Mouse (Mus musculus) MEL (cell line): ENCODE data around the gene Pcgf1. TPM values are rescaled to one million over a fixed set of nuclear protein-coding genes. Genes with fewer than 3 reads are reported as not detected.

Source experiments
- DNase-seq: peaks from one replicate; pipeline ENCODE4 v3.0.0; 2011; ENCODE audit warnings: low read depth, low spot score
- H3K27ac ChIP-seq: 2 replicates; pipeline ENCODE4 v1.5.1; 2012; ENCODE audit warnings: low read depth, mild to moderate bottlenecking, control low read depth, low read length, moderate library complexity; ENCODE audit not compliant: control insufficient read depth
- H3K27me3 ChIP-seq, 2 experiments: fragments of 150-350 bp in 1 of 2; sonication (generic) in 1 of 2; 2 replicates each; pipeline ENCODE4 v1.6.1; 2012; ENCODE audit warnings: low read length in 2 of 2, mild to moderate bottlenecking in 2 of 2, improper control_type of control experiment in 1 of 2, moderate library complexity in 1 of 2; ENCODE audit not compliant: insufficient read depth in 2 of 2, control insufficient read depth in 1 of 2
- H3K36me3 ChIP-seq, 2 experiments: 2 replicates each; pipeline ENCODE4 v1.6.1; 2012 to 2014; ENCODE audit warnings: low read length in 2 of 2, improper control_type of control experiment in 1 of 2, inconsistent platforms in 1 of 2, mild to moderate bottlenecking in 1 of 2; ENCODE audit not compliant: insufficient read depth in 2 of 2, control insufficient read depth in 1 of 2
- H3K4me1 ChIP-seq, 2 experiments: fragments of 150-350 bp in 1 of 2; sonication (generic) in 1 of 2; 2 replicates each; pipeline ENCODE4 v1.6.1; 2012; ENCODE audit warnings: low read length in 2 of 2, improper control_type of control experiment in 1 of 2, mild to moderate bottlenecking in 1 of 2; ENCODE audit not compliant: insufficient read depth in 2 of 2, control insufficient read depth in 1 of 2
- H3K4me3 ChIP-seq, 2 experiments: fragments of 150-350 bp in 1 of 2; sonication (generic) in 1 of 2; 2 replicates each; pipeline ENCODE4 v1.5.1; 2012; ENCODE audit warnings: low read depth in 2 of 2, low read length in 2 of 2, mild to moderate bottlenecking in 2 of 2, moderate library complexity in 2 of 2, control low read depth in 1 of 2, improper control_type of control experiment in 1 of 2; ENCODE audit not compliant: control insufficient read depth in 1 of 2, insufficient read depth in 1 of 2
- H3K79me2 ChIP-seq: 2 replicates; pipeline ENCODE4 v1.6.1; 2012; ENCODE audit warnings: mild to moderate bottlenecking, low read length, moderate library complexity; ENCODE audit not compliant: control insufficient read depth, poor library complexity, insufficient read depth
- H3K9ac ChIP-seq: 2 replicates; pipeline ENCODE4 v1.6.1; 2012; ENCODE audit warnings: low read depth, mild to moderate bottlenecking, control low read depth, low read length, moderate library complexity; ENCODE audit not compliant: control insufficient read depth, poor library complexity, severe bottlenecking
- H3K9me3 ChIP-seq: fragments of 150-350 bp; sonication (generic); replicated peaks from 2 replicates; pipeline ENCODE4 v1.6.1; 2012; ENCODE audit warnings: mild to moderate bottlenecking, low read length, improper control_type of control experiment, moderate library complexity; ENCODE audit not compliant: insufficient read depth
- CHD1 ChIP-seq: IDR thresholded peaks from 2 replicates; pipeline ENCODE4 v1.6.1; 2012; ENCODE audit warnings: low read depth, mild to moderate bottlenecking, inconsistent platforms, low read length, improper control_type of control experiment
- CHD2 ChIP-seq: IDR thresholded peaks from 2 replicates; pipeline ENCODE4 v1.6.1; 2011; ENCODE audit warnings: low read length, improper control_type of control experiment
- E2F4 ChIP-seq: IDR thresholded peaks from 2 replicates; pipeline ENCODE4 v1.6.1; 2011; ENCODE audit warnings: low read depth, low read length, improper control_type of control experiment, borderline replicate concordance
- ETS1 ChIP-seq: IDR thresholded peaks from 2 replicates; pipeline ENCODE4 v1.6.1; 2012; ENCODE audit warnings: low read depth, mild to moderate bottlenecking, inconsistent platforms, low read length, improper control_type of control experiment, moderate library complexity
- MAFK ChIP-seq: IDR thresholded peaks from 2 replicates; pipeline ENCODE4 v1.6.1; 2011; ENCODE audit warnings: low read depth, mild to moderate bottlenecking, low read length, improper control_type of control experiment, borderline replicate concordance
- MAX ChIP-seq: IDR thresholded peaks from 2 replicates; pipeline ENCODE4 v1.6.1; 2011; ENCODE audit warnings: low read length, improper control_type of control experiment
- MXI1 ChIP-seq: IDR thresholded peaks from 2 replicates; pipeline ENCODE4 v1.6.1; 2011; ENCODE audit warnings: mild to moderate bottlenecking, low read depth, low read length, improper control_type of control experiment
- MYB ChIP-seq: IDR thresholded peaks from 2 replicates; pipeline ENCODE4 v1.6.1; 2011; ENCODE audit warnings: mild to moderate bottlenecking, low read depth, low read length, improper control_type of control experiment
- NRF1 ChIP-seq: IDR thresholded peaks from 2 replicates; pipeline ENCODE4 v1.6.1; 2014; ENCODE audit warnings: low read depth, mild to moderate bottlenecking, inconsistent platforms, low read length, improper control_type of control experiment, moderate library complexity; ENCODE audit not compliant: poor library complexity, insufficient read depth, severe bottlenecking
- POLR2A ChIP-seq, 2 experiments: IDR thresholded peaks; 2 replicates each; pipeline ENCODE4 v1.6.1; 2011 to 2012; ENCODE audit warnings: low read length in 2 of 2, mild to moderate bottlenecking in 2 of 2, control low read depth in 1 of 2, improper control_type of control experiment in 1 of 2, low read depth in 1 of 2, moderate library complexity in 1 of 2; ENCODE audit not compliant: control insufficient read depth in 1 of 2, insufficient read depth in 1 of 2, poor library complexity in 1 of 2
- POLR2AphosphoS5 ChIP-seq: IDR thresholded peaks from 2 replicates; pipeline ENCODE4 v1.6.1; 2012; ENCODE audit warnings: low read depth, borderline replicate concordance, mild to moderate bottlenecking, inconsistent platforms, low read length, moderate library complexity, mixed read lengths
- SIN3A ChIP-seq: IDR thresholded peaks from 2 replicates; pipeline ENCODE4 v1.6.1; 2012; ENCODE audit warnings: low read length, improper control_type of control experiment, inconsistent platforms
- SMC3 ChIP-seq: IDR thresholded peaks from 2 replicates; pipeline ENCODE4 v1.6.1; 2011; ENCODE audit warnings: low read depth, low read length, improper control_type of control experiment
- TCF12 ChIP-seq: IDR thresholded peaks from 2 replicates; pipeline ENCODE4 v1.6.1; 2014; ENCODE audit warnings: low read depth, mild to moderate bottlenecking, inconsistent platforms, low read length, improper control_type of control experiment, moderate library complexity
- USF1 ChIP-seq: IDR thresholded peaks from 2 replicates; pipeline ENCODE4 v1.6.1; 2014; ENCODE audit warnings: low read depth, mild to moderate bottlenecking, inconsistent platforms, low read length, improper control_type of control experiment, moderate library complexity
- USF2 ChIP-seq, 2 experiments: IDR thresholded peaks; 2 replicates each; pipeline ENCODE4 v1.6.1; 2011 to 2012; ENCODE audit warnings: improper control_type of control experiment in 2 of 2, low read length in 2 of 2, borderline replicate concordance in 1 of 2, inconsistent platforms in 1 of 2, low read depth in 1 of 2, mild to moderate bottlenecking in 1 of 2; ENCODE audit not compliant: insufficient read depth in 1 of 2
- ZKSCAN1 ChIP-seq: IDR thresholded peaks from 2 replicates; pipeline ENCODE4 v1.6.1; 2012; ENCODE audit warnings: low read depth, mild to moderate bottlenecking, inconsistent platforms, low read length, improper control_type of control experiment, moderate library complexity
- polyA plus RNA-seq, 2 experiments: library from polyadenylated mRNA; stranded (reverse) in 1 of 2; unstranded in 1 of 2; fragments of >175 nt in 1 of 2; fragments of >200 nt in 1 of 2; gene quantifications; 2 replicates each; pipeline versions ENCODE4 v1.2.1 to v1.2.4; 2012; ENCODE audit warnings: low replicate concordance in 2 of 2, low read depth in 1 of 2; ENCODE audit not compliant: insufficient read length in 2 of 2, insufficient read depth in 1 of 2, missing spikeins in 1 of 2
- total RNA-seq: library from RNA; depleted of rRNA; stranded (reverse); fragments of 300-350 nt; gene quantifications from 2 replicates; pipeline ENCODE4 v1.2.3, GENCODE M21; 2012

The Pcgf1 gene
- total and polyA plus RNA-seq, 3 experiments = 18.2 to 25.2 TPM; not detected in 1

DNA sequence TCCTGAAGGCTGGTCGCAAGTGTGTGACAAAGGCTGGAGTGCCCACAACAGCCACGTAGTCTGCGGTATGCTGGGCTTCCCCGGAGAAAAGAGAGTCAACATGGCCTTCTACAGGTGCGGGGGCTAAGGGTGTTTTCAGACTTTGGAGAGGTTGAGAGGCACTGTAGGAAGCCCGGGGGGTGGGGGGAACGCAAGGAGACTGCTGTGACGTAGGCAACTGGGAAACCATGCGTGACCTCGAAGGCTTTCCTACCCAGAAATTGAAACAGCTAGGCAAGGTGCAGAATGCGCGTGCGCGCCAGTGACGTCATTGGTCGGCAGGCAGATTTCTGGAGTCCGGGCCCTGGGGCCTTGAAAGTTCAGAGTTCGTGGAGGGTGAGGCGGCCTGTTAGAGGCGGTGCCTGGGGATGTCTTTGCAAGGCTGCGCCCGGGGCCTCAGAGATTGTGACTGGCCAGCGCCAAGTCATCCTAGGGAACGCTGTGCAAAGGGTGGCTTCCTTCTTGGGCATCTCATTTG, 39.1 kb upstream of the Pcgf1 start:
- no peaks in the 10 kb centered on the region; a peak in 1 of 4 replicates for H3K27me3 ChIP-seq
- DNase-seq = peak; percentile 77
- H3K27ac ChIP-seq = no peak overlapping the region; the same call in 1 of the 2 replicates
- H3K4me3 ChIP-seq = peak overlapping the region; percentile 34 to 42
- H3K9me3 ChIP-seq = no peaks in the 10 kb centered on the region
- H3K4me1 ChIP-seq = peaks cover 0 to 4% of the 10 kb centered on the region in 2 experiments; a peak in 2 of 4 replicates
- H3K79me2 ChIP-seq = no peaks in the 10 kb centered on the region
- H3K9ac ChIP-seq = peak overlapping the region; percentile 35
- H3K36me3 ChIP-seq = no peaks in the 10 kb centered on the region
- TF ChIP-seq CHD1 = no peak
- TF ChIP-seq POLR2A (IDR thresholded peaks at IDR 0.05; ENCODE audit: control insufficient read depth in 1 of 2, insufficient read depth in 1 of 2, low read depth in 1 of 2, low read length in 2 of 2, poor library complexity in 1 of 2) = peak in 1 of 2 experiments; percentile 17; a peak in 1 of 4 replicates
- 0 out of 2 replicates have a peak, but pooled peaks have one; percentile 2 for TF ChIP-seq SIN3A
- TF ChIP-seq TCF12 = no peak
- peak; percentile 65 for TF ChIP-seq CHD2
- TF ChIP-seq MAX = peak; percentile 53; the same call in 1 of the 2 replicates
- TF ChIP-seq NRF1 = peak; percentile 75
- no peak for TF ChIP-seq USF1

DNA sequence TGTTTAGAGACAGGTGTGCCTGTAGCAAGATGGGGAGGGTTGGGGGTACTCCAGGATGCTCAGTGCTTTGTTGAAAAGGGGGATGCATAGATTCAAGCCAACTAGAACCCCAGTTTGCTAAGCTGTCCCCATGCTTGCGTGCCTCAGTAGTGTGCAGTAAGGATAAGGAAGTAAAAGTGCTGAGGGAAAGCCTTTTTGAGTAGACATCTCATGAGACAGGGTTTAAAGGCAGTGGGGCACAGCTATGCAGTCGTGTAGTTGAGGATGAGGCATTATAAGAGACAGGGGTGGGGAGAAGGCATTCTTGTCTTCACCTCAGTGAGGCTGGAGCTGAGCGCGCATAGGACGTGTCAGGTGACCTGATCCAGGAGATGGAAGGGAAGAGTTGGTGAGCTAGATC, 37.1 kb upstream of the Pcgf1 start:
- no peak overlapping the region for H3K9ac ChIP-seq
- no peak overlapping the region for H3K4me3 ChIP-seq
- TF ChIP-seq POLR2AphosphoS5 (no peak), ZKSCAN1 (no peak), USF1 (no peak), USF2 (IDR thresholded peaks at IDR 0.05; ENCODE audit: borderline replicate concordance in 1 of 2, insufficient read depth in 1 of 2, low read depth in 1 of 2, low read length in 2 of 2) (no peak), CHD2 (no peak), MYB (no peak), MAX (no peak), MAFK (no peak), MXI1 (no peak), E2F4 (no peak), SMC3 (no peak), ETS1 (no peak)
- H3K79me2 ChIP-seq = no peaks in the 10 kb centered on the region
- H3K4me1 ChIP-seq = peaks cover 0 to 4% of the 10 kb centered on the region in 2 experiments; a peak in 2 of 4 replicates
- H3K36me3 ChIP-seq = peaks cover 0 to 2% of the 10 kb centered on the region in 2 experiments; a peak in 1 of 4 replicates
- no peak overlapping the region for H3K27ac ChIP-seq
- no peaks in the 10 kb centered on the region; a peak in 1 of 4 replicates for H3K27me3 ChIP-seq
- no peaks in the 10 kb centered on the region for H3K9me3 ChIP-seq
- DNase-seq = no peak
